ENCODE assay signal across 16 mouse cellular contexts in the genomic region with DNA sequence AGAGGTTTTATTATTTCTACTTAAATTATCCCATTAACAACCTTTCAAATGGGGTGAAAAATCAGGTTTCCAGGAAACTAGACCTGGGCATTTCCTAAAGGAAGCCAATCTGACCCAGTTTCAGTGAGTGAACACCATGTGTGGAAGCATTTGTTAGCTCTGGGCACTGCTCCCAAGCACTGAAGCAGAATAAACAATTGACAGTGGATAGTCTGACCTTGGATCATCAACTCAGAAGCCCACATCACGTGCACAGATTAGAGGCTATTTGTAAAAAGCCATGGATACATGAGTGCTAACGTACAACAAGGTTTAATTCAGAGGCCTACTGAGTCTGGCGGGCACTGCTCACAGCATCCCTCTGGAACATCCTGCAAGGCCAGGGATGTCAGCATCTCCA.
DNase-seq lines count a peak whose midpoint lies in the region; ATAC-seq lines count a peak whose summit lies in the region.
"Had no signal": no experiment of that assay in that cellular context is flagged by ENCODE, and none has a peak within 500 bp of the region (broad histone marks: within the 10 kb centered on the region; RNA-seq: fewer than 3 reads in every experiment).

No protein-coding gene starts in this region.

- 0 out of 2 replicates have a peak, but pooled peaks have one; percentile 27 for ATAC-seq in frontal cortex, adult (ENCODE audit: low TSS enrichment)
- no peak for ATAC-seq in midbrain, embryonic 13.5 days
- ATAC-seq in midbrain, embryonic 11.5 days (ENCODE audit: low FRiP score): no peak
- no peak for ATAC-seq in neural tube, embryonic 15.5 days (ENCODE audit: low FRiP score)
- no peak for ATAC-seq in heart, embryonic 11.5 days (replicated peaks; ENCODE audit: insufficient number of reproducible peaks, low FRiP score, low TSS enrichment)

- H3K36me3 ChIP-seq in midbrain, embryonic 13.5 days: no peaks in the 10 kb centered on the region
- no peaks in the 10 kb centered on the region for H3K36me3 ChIP-seq in midbrain, embryonic 11.5 days (ENCODE audit: control insufficient read depth, insufficient read depth, low read length)
- H3K36me3 ChIP-seq in neural tube, embryonic 15.5 days: no peaks in the 10 kb centered on the region
- no peaks in the 10 kb centered on the region for H3K36me3 ChIP-seq in heart, embryonic 11.5 days (ENCODE audit: control insufficient read depth, insufficient read depth, low read length)
- H3K36me3 ChIP-seq: embryonic facial prominence, embryonic 12.5 days had no signal

- H3K27ac ChIP-seq in midbrain, embryonic 13.5 days: 0 out of 2 replicates have a peak overlapping the region, but pooled peaks have one; percentile 14
- H3K27ac ChIP-seq in midbrain, embryonic 11.5 days (ENCODE audit: low read depth, low read length): no peak overlapping the region
- 0 out of 2 replicates have a peak overlapping the region, but pooled peaks have one; percentile 37 for H3K27ac ChIP-seq in neural tube, embryonic 15.5 days (replicated peaks)
- no peak overlapping the region for H3K27ac ChIP-seq in heart, embryonic 11.5 days (ENCODE audit: low read depth, low read length)
- H3K27ac ChIP-seq: embryonic facial prominence, embryonic 12.5 days had no signal

- H3K9ac ChIP-seq in midbrain, embryonic 13.5 days (replicated peaks): no peak overlapping the region
- no peak overlapping the region for H3K9ac ChIP-seq in midbrain, embryonic 11.5 days (ENCODE audit: low read length)
- no peak overlapping the region for H3K9ac ChIP-seq in neural tube, embryonic 15.5 days (replicated peaks)
- no peak overlapping the region for H3K9ac ChIP-seq in heart, embryonic 11.5 days (ENCODE audit: low read depth, low read length)
- H3K9ac ChIP-seq: embryonic facial prominence, embryonic 12.5 days had no signal

- 0 out of 2 replicates have a peak, but pooled peaks cover 3% of the 10 kb centered on the region for H3K4me1 ChIP-seq in midbrain, embryonic 13.5 days (replicated peaks)
- H3K4me1 ChIP-seq in midbrain, embryonic 11.5 days (ENCODE audit: control insufficient read depth, insufficient read depth, low read length): no peaks in the 10 kb centered on the region
- H3K4me1 ChIP-seq in neural tube, embryonic 15.5 days: peaks cover 10% of the 10 kb centered on the region
- no peaks in the 10 kb centered on the region for H3K4me1 ChIP-seq in heart, embryonic 11.5 days (ENCODE audit: control insufficient read depth, insufficient read depth, low read length)
- H3K4me1 ChIP-seq: embryonic facial prominence, embryonic 12.5 days had no signal

- DNase-seq in frontal cortex, adult 2 months (ENCODE audit: extremely low spot score in 1 of 2, low spot score in 1 of 2): no peak
- no peak for DNase-seq in midbrain, embryonic 11.5 days (ENCODE audit: low spot score, missing footprints)
- DNase-seq in cerebellum, adult 18-20 months: peak; percentile 76 to 84
- DNase-seq in ovary, postnatal 36 days (ENCODE audit: low spot score): no peak
- DNase-seq: adrenal gland, postnatal 10 days; heart, postnatal 36 days; kidney, adult 11 months; kidney, postnatal 25 days; lung, adult 2 months; right cerebral cortex, postnatal 14 days; thymus, adult 18-20 months had no signal

- WGBS in midbrain, embryonic 13.5 days: 58% methylated on average over 3 of the region's 3 CpGs
- 62% methylated on average over 3 of the region's 3 CpGs for WGBS in midbrain, embryonic 11.5 days
- 45% methylated on average over 3 of the region's 3 CpGs for WGBS in neural tube, embryonic 15.5 days
- WGBS in heart, embryonic 11.5 days (ENCODE audit: insufficient replicate concordance): 74% methylated on average over 3 of the region's 3 CpGs

- no peaks in the 10 kb centered on the region for H3K9me3 ChIP-seq in midbrain, embryonic 13.5 days
- H3K9me3 ChIP-seq in midbrain, embryonic 11.5 days (ENCODE audit: control insufficient read depth, low read length): no peaks in the 10 kb centered on the region
- no peaks in the 10 kb centered on the region for H3K9me3 ChIP-seq in neural tube, embryonic 15.5 days (replicated peaks)
- H3K9me3 ChIP-seq in heart, embryonic 11.5 days (replicated peaks; ENCODE audit: control insufficient read depth, low read length): no peaks in the 10 kb centered on the region
- H3K9me3 ChIP-seq: embryonic facial prominence, embryonic 12.5 days had no signal

- H3K4me3 ChIP-seq in midbrain, embryonic 13.5 days (replicated peaks): no peak overlapping the region
- H3K4me3 ChIP-seq in midbrain, embryonic 11.5 days (ENCODE audit: low read depth, low read length): no peak overlapping the region
- no peak overlapping the region for H3K4me3 ChIP-seq in neural tube, embryonic 15.5 days (replicated peaks)
- H3K4me3 ChIP-seq in heart, embryonic 11.5 days (ENCODE audit: low read depth, low read length): no peak overlapping the region
- H3K4me3 ChIP-seq: embryonic facial prominence, embryonic 12.5 days had no signal

- H3K27me3 ChIP-seq in midbrain, embryonic 13.5 days: no peaks in the 10 kb centered on the region
- no peaks in the 10 kb centered on the region for H3K27me3 ChIP-seq in midbrain, embryonic 11.5 days (ENCODE audit: control insufficient read depth, insufficient read depth, low read length)
- no peaks in the 10 kb centered on the region for H3K27me3 ChIP-seq in neural tube, embryonic 15.5 days (replicated peaks)
- H3K27me3 ChIP-seq in heart, embryonic 11.5 days (ENCODE audit: control insufficient read depth, insufficient read depth, low read length): no peaks in the 10 kb centered on the region
- H3K27me3 ChIP-seq: embryonic facial prominence, embryonic 12.5 days had no signal

- no peak overlapping the region for H3K4me2 ChIP-seq in midbrain, embryonic 13.5 days (replicated peaks)
- no peak overlapping the region for H3K4me2 ChIP-seq in midbrain, embryonic 11.5 days
- H3K4me2 ChIP-seq in neural tube, embryonic 15.5 days: no peak overlapping the region
- no peak overlapping the region for H3K4me2 ChIP-seq in heart, embryonic 11.5 days
- H3K4me2 ChIP-seq: embryonic facial prominence, embryonic 12.5 days had no signal

Comparison
In these comparisons a context has a peak if more than half of its experiments do, and no peak if none do; other contexts are left out.
1. H3K27ac ChIP-seq: peak in midbrain, embryonic 13.5 days (single experiment) and neural tube, embryonic 15.5 days (single experiment); none in midbrain, embryonic 11.5 days (single experiment) and heart, embryonic 11.5 days (single experiment).
2. DNase-seq: peak in cerebellum, adult 18-20 months (2 of 2); none in frontal cortex, adult 2 months (0 of 2), midbrain, embryonic 11.5 days (single experiment) and ovary, postnatal 36 days (single experiment).